Mouse (Mus musculus): ENCODE data around the gene Zfp383.

DNA sequence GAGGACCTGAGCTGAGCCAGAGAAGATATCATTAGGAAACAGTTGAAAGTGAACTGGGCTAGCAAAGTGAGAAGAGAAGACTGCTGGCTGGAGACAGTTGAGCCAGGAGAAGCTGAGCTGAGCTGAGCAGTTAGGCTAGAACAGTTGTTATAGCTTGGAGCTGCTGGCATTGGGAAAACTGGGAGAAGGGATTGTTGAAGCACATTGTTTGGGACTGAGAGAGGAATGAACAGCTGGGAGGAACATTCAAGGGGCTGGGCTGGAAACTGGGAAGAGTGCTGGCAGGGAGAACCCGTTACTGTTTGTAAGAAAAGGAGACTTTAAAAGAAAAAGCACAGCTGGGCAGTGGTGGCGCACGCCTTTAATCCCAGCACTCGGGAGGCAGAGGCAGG, 10.0 kb downstream of the Zfp383 start:
- TF ChIP-seq CTCF (IDR thresholded peaks at IDR 0.05; ENCODE audit: low read depth, low read length) (no peak), POLR2A (IDR thresholded peaks at IDR 0.05; ENCODE audit: extremely low read depth, insufficient read depth, low read length) (no peak)
